Mouse (Mus musculus) T-helper 1 cell (primary cell): ENCODE results near the gene Lins1.

Experiments
- in situ Hi-C: fragments of 300-600 bp; cut with MboI, MseI; formaldehyde crosslinking; loops from one replicate; pipeline ENCODE4 v1.15.1; 2025; ENCODE audit warnings: high pct_unique_total_duplicates

Gene Lins1

DNA sequence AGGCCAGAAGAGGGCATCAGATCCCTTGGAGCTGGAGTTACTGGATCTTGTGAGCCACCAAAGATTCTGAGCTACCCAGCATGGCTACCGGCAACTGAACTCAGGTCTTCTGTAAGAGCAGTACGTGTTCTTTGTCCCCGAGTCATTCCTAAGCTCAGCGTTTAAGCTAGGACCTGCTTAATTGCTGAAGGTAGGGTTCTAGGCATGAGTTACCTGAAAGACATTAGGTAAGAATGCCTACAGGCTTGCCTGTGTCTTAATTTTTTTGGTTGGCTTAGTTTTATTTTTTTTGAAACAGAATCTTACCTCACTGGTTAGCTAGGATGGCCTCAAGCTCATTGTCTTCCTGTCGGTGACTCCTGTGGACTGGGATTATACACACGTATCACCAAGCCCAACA, 38.4 kb downstream of the Lins1 start:
- in situ Hi-C loops: no loop called here

DNA sequence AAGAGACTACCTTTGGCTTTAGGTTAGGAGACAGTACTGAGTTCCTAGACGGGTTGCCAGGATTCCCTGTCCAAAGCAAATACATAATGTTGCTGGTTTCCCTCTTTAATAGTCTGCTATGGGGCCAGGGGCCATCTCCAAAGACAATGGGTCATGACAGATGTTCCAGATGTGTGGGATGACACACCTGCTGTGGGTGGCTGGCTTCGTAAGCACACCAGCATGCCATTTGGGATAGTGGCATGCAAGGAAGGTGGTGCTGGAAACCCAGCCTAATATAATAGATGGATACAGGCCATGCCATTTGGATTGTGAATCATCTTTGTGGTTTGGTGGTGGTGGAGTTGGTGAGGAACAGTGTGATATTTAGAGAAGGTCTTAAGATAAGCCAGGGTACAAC, 39.5 kb downstream of the Lins1 start:
- in situ Hi-C loops: no loop called here

DNA sequence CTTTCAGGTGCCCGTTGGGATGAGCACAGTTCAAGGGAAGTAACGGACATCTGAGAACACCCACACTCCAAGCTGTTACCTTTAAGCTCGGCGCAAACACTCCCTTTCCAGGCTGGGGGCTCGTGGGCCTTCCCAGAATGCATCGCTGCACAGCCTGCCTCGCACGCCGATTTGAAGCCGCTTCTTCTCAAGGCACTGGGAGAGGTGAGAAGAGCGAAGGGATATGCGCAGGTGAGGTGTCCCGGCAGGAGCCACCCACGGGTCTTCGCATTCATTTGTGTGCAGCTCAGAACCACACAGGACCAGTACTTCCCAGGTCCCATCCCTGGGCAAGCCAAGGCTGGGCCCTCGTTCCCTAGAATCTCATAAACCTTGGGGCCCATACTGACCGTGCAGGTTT, 43.7 kb downstream of the Lins1 start:
- in situ Hi-C loops: no loop called here

DNA sequence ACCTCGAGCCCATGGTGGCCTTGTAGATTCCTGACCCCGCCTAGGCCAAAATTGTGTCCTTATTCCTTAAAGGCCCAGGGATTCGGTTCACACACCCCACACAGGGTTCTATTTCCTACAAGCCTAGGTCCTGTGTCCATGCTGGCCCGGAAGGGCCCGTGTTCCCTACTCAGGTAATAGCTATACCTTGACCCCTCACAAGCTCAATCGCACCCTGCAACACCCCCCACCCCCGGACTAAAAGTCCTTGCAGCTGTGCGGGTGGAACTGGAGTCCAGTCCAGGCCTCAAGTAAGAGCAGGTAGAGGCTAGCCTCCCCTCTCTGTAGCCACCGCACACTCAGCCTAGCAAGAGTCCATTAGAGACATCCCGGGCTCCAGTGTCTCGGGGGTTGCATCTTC, 44.2 kb downstream of the Lins1 start:
- in situ Hi-C loops: no loop called here

DNA sequence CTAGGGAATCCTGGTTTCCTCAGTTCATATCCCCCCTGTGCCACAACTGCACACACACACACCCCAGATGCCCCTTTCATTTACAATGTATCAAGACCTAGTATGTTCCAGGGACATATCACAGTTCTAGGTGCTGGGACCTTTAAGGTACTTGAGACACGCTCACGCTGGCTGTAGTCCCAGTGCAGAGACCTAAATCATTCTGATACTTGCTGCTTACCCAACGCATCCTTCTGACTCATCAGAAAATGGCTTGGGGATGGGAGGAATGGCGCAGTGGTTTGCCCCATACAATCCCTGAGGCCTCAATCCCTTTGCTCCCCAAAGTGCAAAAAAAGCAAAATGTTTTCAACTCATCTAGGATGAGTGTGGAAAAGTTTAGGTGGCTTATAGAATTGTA, 44.8 kb downstream of the Lins1 start:
- in situ Hi-C loops: no loop called here

DNA sequence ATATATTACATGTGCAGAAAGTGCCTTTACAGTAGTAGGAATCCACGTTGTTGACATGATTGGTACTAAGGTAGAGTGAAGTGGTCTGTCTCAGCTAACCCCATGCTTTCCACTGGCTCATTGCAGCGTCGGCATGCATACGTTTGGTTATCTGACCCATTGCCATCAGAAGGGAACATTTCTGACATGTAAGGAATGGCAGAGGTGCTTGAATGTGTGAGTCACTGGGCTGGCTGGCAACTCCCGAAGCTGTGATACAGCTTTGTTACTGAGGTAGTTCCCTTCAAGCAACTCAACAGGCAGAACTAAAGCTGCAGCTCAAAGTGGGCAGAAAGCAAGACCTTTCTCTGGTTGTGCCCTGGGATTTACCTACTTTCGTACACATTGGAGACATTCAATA, 45.3 kb downstream of the Lins1 start:
- in situ Hi-C loops: no loop called here

DNA sequence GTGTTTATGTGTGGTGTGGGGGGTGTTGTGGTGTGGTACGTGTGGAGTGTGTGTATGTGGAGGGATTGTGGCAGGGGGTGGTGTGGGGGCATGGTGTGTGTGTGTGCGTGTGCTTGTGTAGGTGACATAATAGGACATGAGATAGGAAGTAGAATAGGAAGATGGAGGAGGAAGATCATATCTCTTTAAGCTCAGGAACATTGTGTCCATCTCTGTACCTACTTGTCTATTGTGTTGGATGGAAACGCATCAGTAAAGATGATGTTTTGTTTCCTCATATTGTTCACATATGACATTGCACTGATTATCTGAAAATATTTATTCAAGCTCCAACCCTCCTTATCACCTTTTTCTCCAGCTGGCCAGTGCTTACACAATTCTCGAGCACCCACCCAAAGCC, 47.7 kb downstream of the Lins1 start:
- in situ Hi-C loops: no loop called here

DNA sequence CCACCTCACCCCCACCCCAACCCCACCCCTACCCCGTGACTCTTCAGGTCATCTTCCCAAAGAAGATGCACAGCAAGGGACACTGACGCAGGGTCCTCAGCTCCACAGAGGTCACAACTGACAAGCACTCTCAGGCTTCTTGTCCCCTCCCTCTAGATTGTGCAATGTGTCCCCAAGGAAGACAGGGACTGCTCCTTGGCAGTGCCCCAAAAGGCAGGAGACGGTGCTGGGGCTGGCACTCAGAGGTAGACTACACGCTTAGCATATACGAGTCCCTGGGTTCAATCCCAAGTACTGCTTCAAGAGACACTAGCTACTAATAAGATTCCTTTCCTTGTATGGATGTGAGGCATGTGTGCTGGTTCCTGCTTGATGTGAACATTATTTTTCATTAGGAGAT, 51.3 kb downstream of the Lins1 start:
- in situ Hi-C loops: no loop called here

DNA sequence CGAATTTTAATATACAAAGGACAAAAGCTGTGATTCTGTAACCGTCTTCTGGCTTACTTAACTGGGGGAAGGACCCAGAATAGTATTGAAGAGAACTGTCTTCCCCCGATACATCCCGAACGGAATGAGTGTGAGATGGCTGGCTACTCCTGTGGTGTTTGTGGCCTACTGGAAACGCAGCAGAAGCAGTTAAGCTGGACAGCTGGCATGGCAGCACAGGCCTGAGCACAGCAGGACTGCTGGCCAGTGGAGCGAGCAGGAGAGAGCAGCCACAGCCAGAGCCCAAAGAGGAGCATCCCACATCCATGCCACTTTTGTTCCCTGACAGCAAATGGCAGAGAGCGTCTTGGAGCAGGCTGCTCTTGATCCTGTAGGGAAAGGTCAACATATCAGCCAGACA, 51.7 kb downstream of the Lins1 start:
- in situ Hi-C loops: no loop called here

DNA sequence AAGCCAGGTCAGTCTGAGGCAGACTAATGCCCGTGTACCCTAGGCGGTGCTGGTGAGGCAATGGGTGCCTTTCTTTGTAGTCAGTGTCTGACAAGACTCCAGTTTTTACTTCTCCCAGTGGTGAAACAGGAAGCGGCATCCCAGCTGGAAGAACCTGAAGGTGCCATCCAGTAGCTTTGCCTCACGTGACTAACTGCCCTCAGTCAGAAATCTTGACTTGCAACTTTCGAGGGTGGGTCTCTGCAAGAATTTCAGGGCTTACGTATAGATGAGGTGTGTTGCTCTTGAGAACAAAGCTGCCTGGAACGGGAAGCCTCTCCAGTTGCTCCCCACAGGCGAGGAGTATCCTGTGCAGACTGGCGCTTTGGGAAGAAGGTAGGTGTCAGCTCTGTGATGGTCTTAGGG, 53.7 kb downstream of the Lins1 start, which contains the start of gene Cers3:
Cers3 (plus strand) TSS at position 128 of the 405 bp plus-strand sequence.
- in situ Hi-C loops: no loop called here

DNA sequence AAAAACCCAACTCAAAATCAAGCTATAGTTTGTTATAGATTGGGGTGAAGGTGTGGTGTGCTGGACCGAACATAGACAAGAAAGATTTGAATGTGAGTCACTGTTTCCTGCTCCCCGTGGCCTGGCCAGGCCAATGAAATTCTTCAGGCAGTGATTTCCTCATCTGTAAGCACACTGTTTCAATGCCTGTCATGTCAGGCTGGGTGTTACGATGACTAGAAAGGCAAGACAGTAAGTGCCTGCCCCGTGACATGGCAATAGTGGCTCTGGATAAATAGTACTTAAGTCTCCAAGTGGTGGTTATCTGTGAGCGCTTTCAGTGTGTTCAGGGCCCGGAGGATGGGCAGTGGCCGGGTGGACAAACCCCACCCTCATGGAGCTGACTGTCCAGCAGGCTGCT, 57.3 kb downstream of the Lins1 start:
- in situ Hi-C loops: no loop called here

DNA sequence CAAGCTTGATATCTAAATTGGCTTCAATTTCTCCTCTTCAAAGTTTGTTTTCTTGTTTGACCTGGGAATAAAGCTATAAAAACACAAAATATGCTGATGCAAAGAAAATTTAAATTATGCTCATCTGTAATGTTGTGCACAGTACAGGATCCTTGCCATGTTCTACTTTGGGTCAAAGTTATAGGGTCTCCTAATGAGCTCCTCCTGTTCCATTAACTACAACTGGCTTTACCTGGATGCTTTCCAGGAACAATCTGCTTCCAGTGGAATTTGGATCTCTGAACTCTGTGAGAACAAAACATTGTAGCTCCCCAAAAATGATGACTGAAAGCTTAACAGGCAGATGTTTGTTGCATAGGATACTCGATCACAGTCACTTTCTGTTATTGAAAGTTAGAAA, 60.3 kb downstream of the Lins1 start:
- in situ Hi-C loops: no loop called here

DNA sequence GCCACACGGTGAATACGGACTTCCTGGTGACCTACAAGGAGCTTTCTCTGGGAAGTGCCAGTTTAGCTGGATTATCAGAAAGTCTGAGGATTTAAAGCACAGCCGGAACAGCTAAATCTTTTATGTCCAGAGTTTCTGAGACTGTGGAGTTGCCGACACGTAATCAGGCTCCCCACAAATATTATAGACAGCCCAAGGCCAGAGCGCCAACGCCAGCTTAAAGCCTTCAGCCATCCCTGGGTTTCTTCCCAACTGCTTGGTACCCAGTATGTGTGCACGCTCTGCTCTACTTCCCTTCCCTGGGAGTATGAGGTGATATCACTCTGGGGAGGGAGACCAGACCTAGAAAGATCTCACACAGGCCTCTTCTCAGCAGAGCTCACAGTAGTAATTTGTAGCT, 64.1 kb downstream of the Lins1 start:
- in situ Hi-C loops: no loop called here

DNA sequence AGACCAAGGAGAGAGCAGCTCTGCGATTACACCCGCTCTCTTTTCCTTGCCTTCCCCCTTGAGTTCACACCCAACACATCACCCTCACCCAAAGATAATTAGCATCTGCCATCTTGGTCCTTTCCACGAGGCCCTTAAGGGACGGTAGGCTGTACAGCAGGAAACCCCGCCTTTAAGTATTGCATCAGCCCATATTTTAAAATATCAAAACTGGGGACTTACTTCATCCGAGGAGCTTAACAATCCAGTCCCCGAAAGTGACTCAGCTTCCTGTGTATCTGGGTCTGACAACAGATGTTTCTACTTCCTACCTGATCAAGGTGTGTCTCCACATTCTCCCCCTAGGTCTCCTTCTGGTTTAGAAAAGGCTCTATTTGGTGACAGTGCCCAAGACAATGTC, 65.9 kb downstream of the Lins1 start:
- in situ Hi-C loops: no loop called here
